In genomic region chr13:94955941-94956340, GRCm38 (mm10) we compare ENCODE assay signal across 22 mouse cellular contexts. TPM values are rescaled to one million over a fixed set of nuclear protein-coding genes. Genes with fewer than 3 reads are reported as not detected.
DNase-seq lines count a peak whose midpoint lies in the region.
"Had no signal": no experiment of that assay in that cellular context is flagged by ENCODE, and none has a peak within 500 bp of the region (broad histone marks: within the 10 kb centered on the region; RNA-seq: fewer than 3 reads in every experiment).

No protein-coding gene starts in this region.

- no peaks in the 10 kb centered on the region for H3K4me1 ChIP-seq in embryonic facial prominence, embryonic 10.5 days
- H3K4me1 ChIP-seq: embryonic facial prominence, embryonic 12.5 days; forebrain, embryonic 13.5 days; forebrain, embryonic 15.5 days had no signal

- H3K4me3 ChIP-seq in embryonic facial prominence, embryonic 10.5 days = no peak overlapping the region
- H3K4me3 ChIP-seq: embryonic facial prominence, embryonic 12.5 days; forebrain, embryonic 13.5 days; forebrain, embryonic 15.5 days had no signal

- peak; percentile 1 for DNase-seq in embryo, embryonic 10 days (ENCODE audit: low spot score)
- no peak for DNase-seq in embryo, embryonic 10.5 days (ENCODE audit: low spot score)
- peak; percentile 38 for DNase-seq in 3T3-L1 (ENCODE audit: low read depth, low spot score)
- peak; percentile 17 for DNase-seq in Muller cell, postnatal 12 days (ENCODE audit: inconsistent ontology term)
- DNase-seq in cerebellum, postnatal 14 days = no peak
- no peak for DNase-seq in embryonic facial prominence, embryonic 10.5 days (ENCODE audit: low spot score)
- DNase-seq: adrenal gland, adult 8-10 months; adrenal gland, postnatal 14 days; adrenal gland, postnatal 36 days; B cell, adult 2 months; cerebellum, adult 11-12 months; cerebellum, adult 2 months; cerebellum, adult 9-10 months; cerebellum, postnatal 10 days; cerebellum, postnatal 36 days; embryo, embryonic 11 days; forebrain, postnatal 0 days had no signal

- no peaks in the 10 kb centered on the region for H3K36me3 ChIP-seq in embryonic facial prominence, embryonic 10.5 days (replicated peaks)
- H3K36me3 ChIP-seq: embryonic facial prominence, embryonic 12.5 days; forebrain, embryonic 15.5 days; G1E had no signal

- H3K27me3 ChIP-seq in embryonic facial prominence, embryonic 10.5 days (replicated peaks; ENCODE audit: low read depth, poor library complexity, severe bottlenecking) = 0 out of 2 replicates have a peak, but pooled peaks cover 4% of the 10 kb centered on the region
- H3K27me3 ChIP-seq: CH12.LX; embryonic facial prominence, embryonic 12.5 days; forebrain, embryonic 15.5 days had no signal

- 69% methylated on average over 6 of the region's 6 CpGs for WGBS in embryonic facial prominence, embryonic 10.5 days

- no peaks in the 10 kb centered on the region for H3K9me3 ChIP-seq in embryonic facial prominence, embryonic 10.5 days
- H3K9me3 ChIP-seq: embryonic facial prominence, embryonic 12.5 days; forebrain, embryonic 13.5 days; forebrain, embryonic 15.5 days; G1E had no signal

- no peak overlapping the region for H3K27ac ChIP-seq in embryonic facial prominence, embryonic 10.5 days (replicated peaks)
- H3K27ac ChIP-seq: embryonic facial prominence, embryonic 12.5 days; forebrain, embryonic 13.5 days; forebrain, embryonic 15.5 days had no signal

RNA-seq across cellular contexts. Expression of gene Wdr41, which starts 20.2 kb away (rescaled TPM):
- 17.1 and 17.3 TPM in 2 replicates for polyA plus RNA-seq in embryonic facial prominence, embryonic 10.5 days (2016; fragmentation: Nextera tagmentation; extraction: Ambion mirVana)

Comparison
In these comparisons a context has a peak if more than half of its experiments do, and no peak if none do; other contexts are left out.
1. DNase-seq: peak in embryo, embryonic 10 days (single experiment), 3T3-L1 (single experiment) and Muller cell, postnatal 12 days (single experiment); none in embryo, embryonic 10.5 days (single experiment), cerebellum, postnatal 14 days (0 of 2) and embryonic facial prominence, embryonic 10.5 days (single experiment).